Mouse (Mus musculus) brain, embryonic 14.5 days (tissue): ENCODE results near the gene Ano10.

Experiments used
- CTCF ChIP-seq: fragments of 200-500 bp; IDR thresholded peaks from 2 replicates; pipeline ENCODE4 v1.5.1; 2012; ENCODE audit warnings: inconsistent platforms, mild to moderate bottlenecking, moderate library complexity, borderline replicate concordance; ENCODE audit not compliant: insufficient read depth, insufficient read length; ENCODE audit errors: extremely low read depth
- POLR2A ChIP-seq: fragments of 200-500 bp; IDR thresholded peaks from 2 replicates; pipeline ENCODE4 v1.6.1; 2012; ENCODE audit warnings: mild to moderate bottlenecking, inconsistent platforms, borderline replicate concordance; ENCODE audit not compliant: poor library complexity, insufficient read depth, insufficient read length, severe bottlenecking; ENCODE audit errors: extremely low read depth

- TF ChIP-seq CTCF (no peak), POLR2A (no peak)
Measured at GRCm38 (mm10) chr9:122153436-122153835, 140.8 kb downstream of the Ano10 start.
